Mouse (Mus musculus) stomach, postnatal 0 days (tissue): Measurements from ENCODE around the gene Wdr43. TPM values are rescaled to one million over a fixed set of nuclear protein-coding genes. Genes with fewer than 3 reads are reported as not detected.

Experiments used
- ATAC-seq: fragments of 200-750 bp; cut with Nextera tagmentation; 2 replicates; pipeline ENCODE4 v1.8.0; 2017; ENCODE audit not compliant: low FRiP score, low TSS enrichment
- DNase-seq: peaks from one replicate; pipeline ENCODE4 v3.0.0-alpha.2; 2016; ENCODE audit warnings: low spot score
- H3K27ac ChIP-seq: fragments of 300-500 bp; sonication (generic); replicated peaks from 2 replicates; pipeline ENCODE4 v1.5.1; 2014; ENCODE audit warnings: mild to moderate bottlenecking, control low read depth
- H3K27me3 ChIP-seq: fragments of 300-500 bp; sonication (generic); 2 replicates; pipeline ENCODE4 v1.6.1; 2014; ENCODE audit warnings: low read length; ENCODE audit not compliant: control insufficient read depth, insufficient read depth
- H3K36me3 ChIP-seq: fragments of 300-500 bp; sonication (generic); 2 replicates; pipeline ENCODE4 v1.6.1; 2014; ENCODE audit warnings: low read length, mixed read lengths; ENCODE audit not compliant: control insufficient read depth, insufficient read depth
- H3K4me1 ChIP-seq: fragments of 300-500 bp; sonication (generic); replicated peaks from 2 replicates; pipeline ENCODE4 v1.6.1; 2014; ENCODE audit warnings: antibody characterized with exemption; ENCODE audit not compliant: control insufficient read depth, insufficient read depth
- H3K4me2 ChIP-seq: fragments of 300-500 bp; sonication (generic); replicated peaks from 2 replicates; pipeline ENCODE4 v1.6.1; 2014; ENCODE audit warnings: low read depth, mild to moderate bottlenecking, control low read depth, moderate library complexity
- H3K4me3 ChIP-seq: fragments of 300-500 bp; sonication (generic); 2 replicates; pipeline ENCODE4 v1.5.1; 2014; ENCODE audit warnings: low read depth, low read length, control low read depth
- H3K9ac ChIP-seq: fragments of 300-500 bp; sonication (generic); 2 replicates; pipeline ENCODE4 v1.6.1; 2014; ENCODE audit warnings: mild to moderate bottlenecking, low read length, control low read depth, mixed read lengths
- H3K9me3 ChIP-seq: fragments of 300-500 bp; sonication (generic); 2 replicates; pipeline ENCODE4 v1.6.1; 2016; ENCODE audit warnings: low read length; ENCODE audit not compliant: control insufficient read depth
- CTCF ChIP-seq: IDR thresholded peaks from 2 replicates; pipeline ENCODE4 v1.5.1; 2016; ENCODE audit warnings: antibody characterized with exemption, low read depth, mild to moderate bottlenecking, moderate library complexity
- EP300 ChIP-seq: optimal IDR thresholded peaks from 2 replicates; pipeline ENCODE3; 2016; ENCODE audit warnings: antibody characterized with exemption
- WGBS: fragments of 180-500 bp; shearing (Covaris S2); extraction: QIAGEN DNeasy Blood & Tissue Kit; methylation state at CpG from one replicate; pipeline ENCODE4 v1.1.7; 2014; 5-methylcytosine and 5-hydroxymethylcytosine counted together
- polyA plus RNA-seq: library from polyadenylated mRNA; unstranded; fragments of >200 nt; fragmentation: Nextera tagmentation; extraction: Ambion mirVana; gene quantifications from 2 replicates; pipeline ENCODE4 v1.2.1, GENCODE M21; 2015

Wdr43 gene
- polyA plus RNA-seq, 1 experiment from 2014 or later, result 28.0 TPM

- TF ChIP-seq CTCF (no peak), EP300 (no peak)
- Histone ChIP-seq H3K27ac (no peak overlapping the region), H3K9ac (no peak overlapping the region), H3K4me3 (no peak overlapping the region), H3K27me3 (no peaks in the 10 kb centered on the region), H3K36me3 (no peaks in the 10 kb centered on the region), H3K4me2 (no peak overlapping the region), H3K9me3 (no peaks in the 10 kb centered on the region), H3K4me1 (no peaks in the 10 kb centered on the region)
- no peak for ATAC-seq
- WGBS, result 89% methylated on average over 4 of the region's 4 CpGs
- no peak for DNase-seq
These were observed 66.7 kb downstream of the Wdr43 start for GRCm38 (mm10) chr17:71682379-71682778.

- 83% methylated on average over 6 of the region's 6 CpGs for WGBS
These were observed 67.6 kb downstream of the Wdr43 start for GRCm38 (mm10) chr17:71683281-71683680.

GRCm38 (mm10) chr17:71684103-71684608 is 68.5 kb downstream of the Wdr43 start:
- WGBS, result 32% methylated on average over 5 of the region's 5 CpGs
- Histone ChIP-seq H3K36me3 (no peaks in the 10 kb centered on the region), H3K9me3 (no peaks in the 10 kb centered on the region), H3K9ac (no peak overlapping the region), H3K4me1 (no peaks in the 10 kb centered on the region), H3K4me2 (no peak overlapping the region), H3K4me3 (no peak overlapping the region), H3K27me3 (no peaks in the 10 kb centered on the region), H3K27ac (peak overlapping the region; percentile 69)
- DNase-seq, result peak; percentile 36
- ATAC-seq, result peak; percentile 63
- TF ChIP-seq CTCF (no peak), EP300 (peak; percentile 73)

More at GRCm38 (mm10) chr17:71683281-71683680, 67.6 kb downstream of the Wdr43 start:
- H3K36me3 ChIP-seq, result no peaks in the 10 kb centered on the region
- H3K9ac ChIP-seq, result no peak overlapping the region
- no peak overlapping the region for H3K4me3 ChIP-seq
- peak overlapping the region; percentile 46; the same call in 1 of the 2 replicates for H3K27ac ChIP-seq
- H3K9me3 ChIP-seq, result no peaks in the 10 kb centered on the region
- H3K27me3 ChIP-seq, result no peaks in the 10 kb centered on the region
- no peak for ATAC-seq
- no peak overlapping the region for H3K4me2 ChIP-seq
- no peak for DNase-seq
- no peaks in the 10 kb centered on the region for H3K4me1 ChIP-seq
- TF ChIP-seq EP300 (no peak), CTCF (no peak)

GRCm38 (mm10) chr17:71687436-71687835 is 71.7 kb downstream of the Wdr43 start:
- 67% methylated on average over 9 of the region's 9 CpGs for WGBS
- Histone ChIP-seq H3K36me3 (no peaks in the 10 kb centered on the region), H3K4me3 (no peak overlapping the region), H3K27ac (no peak overlapping the region), H3K9me3 (no peaks in the 10 kb centered on the region), H3K4me2 (no peak overlapping the region), H3K9ac (no peak overlapping the region), H3K27me3 (no peaks in the 10 kb centered on the region), H3K4me1 (no peaks in the 10 kb centered on the region)
- ATAC-seq (no peak), DNase-seq (no peak)
- TF ChIP-seq EP300, result no peak

GRCm38 (mm10) chr17:71689903-71690302 is 74.2 kb downstream of the Wdr43 start:
- WGBS, result 51% methylated on average over 5 of the region's 5 CpGs
- DNase-seq, result no peak
- Histone ChIP-seq H3K4me1 (no peaks in the 10 kb centered on the region), H3K4me3 (no peak overlapping the region), H3K27ac (no peak overlapping the region), H3K36me3 (no peaks in the 10 kb centered on the region), H3K4me2 (no peak overlapping the region), H3K27me3 (no peaks in the 10 kb centered on the region), H3K9me3 (no peaks in the 10 kb centered on the region), H3K9ac (no peak overlapping the region)
- ATAC-seq, result peak; percentile 38; the same call in 1 of the 2 replicates
- no peak for TF ChIP-seq EP300
- TF ChIP-seq CTCF, result no peak

GRCm38 (mm10) chr17:71691361-71691875 is 75.7 kb downstream of the Wdr43 start:
- DNase-seq, result no peak
- H3K9ac ChIP-seq, result no peak overlapping the region
- no peak for ATAC-seq
- H3K27me3 ChIP-seq, result no peaks in the 10 kb centered on the region
- no peak overlapping the region for H3K27ac ChIP-seq
- no peak for TF ChIP-seq EP300
- no peak for TF ChIP-seq CTCF
- H3K36me3 ChIP-seq, result no peaks in the 10 kb centered on the region
- WGBS, result 52% methylated on average over 11 of the region's 11 CpGs
- H3K4me1 ChIP-seq, result no peaks in the 10 kb centered on the region
- H3K4me3 ChIP-seq, result no peak overlapping the region
- no peaks in the 10 kb centered on the region for H3K9me3 ChIP-seq
- no peak overlapping the region for H3K4me2 ChIP-seq
